Mouse (Mus musculus) lung, postnatal 0 days (tissue): ENCODE measurements around the gene Mtor. TPM values are rescaled to one million over a fixed set of nuclear protein-coding genes. Genes with fewer than 3 reads are reported as not detected.

Experiments
- ATAC-seq: fragments of 200-750 bp; cut with Nextera tagmentation; 2 replicates; pipeline ENCODE4 v1.8.0; 2017; ENCODE audit warnings: moderate library complexity
- DNase-seq: peaks from one replicate; pipeline ENCODE4 v3.0.0-alpha.2; 2016; ENCODE audit warnings: low spot score
- H3K27ac ChIP-seq: fragments of 300-500 bp; sonication (generic); 2 replicates; pipeline ENCODE4 v1.5.1; 2014; ENCODE audit warnings: antibody characterized with exemption, mild to moderate bottlenecking, low read length, mixed read lengths
- H3K27me3 ChIP-seq: fragments of 300-500 bp; sonication (generic); replicated peaks from 2 replicates; pipeline ENCODE4 v1.6.1; 2014; ENCODE audit warnings: low read length, mixed read lengths; ENCODE audit not compliant: insufficient read depth
- H3K36me3 ChIP-seq: fragments of 300-500 bp; sonication (generic); 2 replicates; pipeline ENCODE4 v1.6.1; 2014; ENCODE audit warnings: low read length, mixed read lengths; ENCODE audit not compliant: insufficient read depth
- H3K4me1 ChIP-seq: fragments of 300-500 bp; sonication (generic); 2 replicates; pipeline ENCODE4 v1.6.1; 2014; ENCODE audit warnings: antibody characterized with exemption, low read depth, low read length, mixed read lengths; ENCODE audit not compliant: insufficient read depth
- H3K4me2 ChIP-seq: fragments of 300-500 bp; sonication (generic); replicated peaks from 2 replicates; pipeline ENCODE4 v1.6.1; 2014; ENCODE audit warnings: low read depth, mild to moderate bottlenecking, low read length, moderate library complexity, mixed read lengths
- H3K4me3 ChIP-seq: fragments of 300-500 bp; sonication (generic); 2 replicates; pipeline ENCODE4 v1.5.1; 2014; ENCODE audit warnings: low read depth, low read length
- H3K9ac ChIP-seq: fragments of 300-500 bp; sonication (generic); replicated peaks from 2 replicates; pipeline ENCODE4 v1.6.1; 2014; ENCODE audit warnings: low read depth, mild to moderate bottlenecking
- H3K9me3 ChIP-seq: fragments of 300-500 bp; sonication (generic); 2 replicates; pipeline ENCODE4 v1.6.1; 2016; ENCODE audit warnings: low read length, mixed read lengths
- CTCF ChIP-seq: IDR thresholded peaks from 2 replicates; pipeline ENCODE4 v1.5.1; 2016; ENCODE audit warnings: antibody characterized with exemption, mild to moderate bottlenecking
- EP300 ChIP-seq: IDR thresholded peaks from 2 replicates; pipeline ENCODE4 v1.6.1; 2016; ENCODE audit warnings: antibody characterized with exemption, mild to moderate bottlenecking, control low read depth
- WGBS: fragments of 180-500 bp; shearing (Covaris S2); extraction: QIAGEN DNeasy Blood & Tissue Kit; methylation state at CpG from one replicate; pipeline ENCODE4 v1.1.7; 2014; 5-methylcytosine and 5-hydroxymethylcytosine counted together
- polyA plus RNA-seq: library from polyadenylated mRNA; unstranded; fragments of >200 nt; fragmentation: Nextera tagmentation; extraction: Ambion mirVana; gene quantifications from 2 replicates; pipeline ENCODE4 v1.2.1, GENCODE M21; 2015

Gene Mtor
- polyA plus RNA-seq, 1 experiment from 2014 or later, result 15.8 TPM

GRCm38 (mm10) chr4:148464869-148465268 lies 16.5 kb downstream of the Mtor start:
- Histone ChIP-seq H3K27ac (no peak overlapping the region), H3K4me2 (no peak overlapping the region), H3K27me3 (no peaks in the 10 kb centered on the region), H3K36me3 (peaks cover 60% of the 10 kb centered on the region), H3K9me3 (no peaks in the 10 kb centered on the region), H3K9ac (no peak overlapping the region), H3K4me3 (no peak overlapping the region), H3K4me1 (no peaks in the 10 kb centered on the region)
- DNase-seq (no peak), ATAC-seq (no peak)
- TF ChIP-seq CTCF, result no peak
- TF ChIP-seq EP300, result no peak
- WGBS, result 93% methylated on average over 12 of the region's 12 CpGs

GRCm38 (mm10) chr4:148466511-148467079 lies 18.2 kb downstream of the Mtor start:
- TF ChIP-seq EP300 (no peak), CTCF (no peak)
- Histone ChIP-seq H3K27me3 (no peaks in the 10 kb centered on the region), H3K4me2 (no peak overlapping the region), H3K36me3 (peaks cover 74% of the 10 kb centered on the region), H3K27ac (no peak overlapping the region), H3K9ac (no peak overlapping the region), H3K9me3 (no peaks in the 10 kb centered on the region), H3K4me1 (no peaks in the 10 kb centered on the region), H3K4me3 (no peak overlapping the region)
- peak; percentile 37 for DNase-seq
- WGBS, result 86% methylated on average over 5 of the region's 5 CpGs
- ATAC-seq, result no peak

- no peak overlapping the region for H3K27ac ChIP-seq
- 87% methylated on average over 10 of the region's 10 CpGs for WGBS
- no peak for ATAC-seq
These were observed 20.0 kb downstream of the Mtor start for GRCm38 (mm10) chr4:148468396-148468795.

GRCm38 (mm10) chr4:148469487-148470252 lies 21.3 kb downstream of the Mtor start:
- ATAC-seq, result no peak
- no peak overlapping the region for H3K4me3 ChIP-seq
- H3K27ac ChIP-seq, result no peak overlapping the region
- no peaks in the 10 kb centered on the region for H3K27me3 ChIP-seq
- H3K9ac ChIP-seq, result no peak overlapping the region
- no peaks in the 10 kb centered on the region for H3K9me3 ChIP-seq
- H3K36me3 ChIP-seq, result peaks cover 76% of the 10 kb centered on the region
- DNase-seq, result no peak
- no peak overlapping the region for H3K4me2 ChIP-seq
- WGBS, result 88% methylated on average over 11 of the region's 11 CpGs
- no peaks in the 10 kb centered on the region for H3K4me1 ChIP-seq
- no peak for TF ChIP-seq EP300
- TF ChIP-seq CTCF, result no peak

More at GRCm38 (mm10) chr4:148468396-148468795, 20.0 kb downstream of the Mtor start:
- Histone ChIP-seq H3K4me2 (no peak overlapping the region), H3K4me3 (no peak overlapping the region), H3K9ac (no peak overlapping the region), H3K27me3 (no peaks in the 10 kb centered on the region), H3K4me1 (no peaks in the 10 kb centered on the region), H3K36me3 (peaks cover 85% of the 10 kb centered on the region), H3K9me3 (no peaks in the 10 kb centered on the region)
- TF ChIP-seq CTCF, result no peak
- TF ChIP-seq EP300, result no peak
- DNase-seq, result no peak

- Histone ChIP-seq H3K4me1 (no peaks in the 10 kb centered on the region), H3K4me2 (no peak overlapping the region), H3K9ac (no peak overlapping the region), H3K27me3 (no peaks in the 10 kb centered on the region), H3K36me3 (peaks cover 70% of the 10 kb centered on the region), H3K9me3 (no peaks in the 10 kb centered on the region), H3K4me3 (no peak overlapping the region), H3K27ac (no peak overlapping the region)
- 88% methylated on average over 10 of the region's 10 CpGs for WGBS
- DNase-seq (no peak), ATAC-seq (no peak)
- TF ChIP-seq CTCF (no peak), EP300 (no peak)
These were observed 23.0 kb downstream of the Mtor start for GRCm38 (mm10) chr4:148471363-148471806.

- DNase-seq, result no peak
- no peak for TF ChIP-seq CTCF
- no peak for TF ChIP-seq EP300
- 94% methylated on average over 8 of the region's 8 CpGs for WGBS
- no peak overlapping the region for H3K27ac ChIP-seq
- H3K36me3 ChIP-seq, result peaks cover 64% of the 10 kb centered on the region
- H3K4me3 ChIP-seq, result no peak overlapping the region
- no peaks in the 10 kb centered on the region for H3K9me3 ChIP-seq
- no peak overlapping the region for H3K9ac ChIP-seq
- no peaks in the 10 kb centered on the region for H3K4me1 ChIP-seq
- H3K27me3 ChIP-seq, result no peaks in the 10 kb centered on the region
- no peak for ATAC-seq
- H3K4me2 ChIP-seq, result no peak overlapping the region
These were observed 24.2 kb downstream of the Mtor start for GRCm38 (mm10) chr4:148472436-148473174.
